Mouse (Mus musculus) ovary, postnatal 36 days (tissue): ENCODE results near the gene Cnih3.

Source experiments
- DNase-seq: peaks from one replicate; pipeline ENCODE4 v3.0.0; 2022; ENCODE audit warnings: low spot score, mixed read lengths

Gene Cnih3

DNA sequence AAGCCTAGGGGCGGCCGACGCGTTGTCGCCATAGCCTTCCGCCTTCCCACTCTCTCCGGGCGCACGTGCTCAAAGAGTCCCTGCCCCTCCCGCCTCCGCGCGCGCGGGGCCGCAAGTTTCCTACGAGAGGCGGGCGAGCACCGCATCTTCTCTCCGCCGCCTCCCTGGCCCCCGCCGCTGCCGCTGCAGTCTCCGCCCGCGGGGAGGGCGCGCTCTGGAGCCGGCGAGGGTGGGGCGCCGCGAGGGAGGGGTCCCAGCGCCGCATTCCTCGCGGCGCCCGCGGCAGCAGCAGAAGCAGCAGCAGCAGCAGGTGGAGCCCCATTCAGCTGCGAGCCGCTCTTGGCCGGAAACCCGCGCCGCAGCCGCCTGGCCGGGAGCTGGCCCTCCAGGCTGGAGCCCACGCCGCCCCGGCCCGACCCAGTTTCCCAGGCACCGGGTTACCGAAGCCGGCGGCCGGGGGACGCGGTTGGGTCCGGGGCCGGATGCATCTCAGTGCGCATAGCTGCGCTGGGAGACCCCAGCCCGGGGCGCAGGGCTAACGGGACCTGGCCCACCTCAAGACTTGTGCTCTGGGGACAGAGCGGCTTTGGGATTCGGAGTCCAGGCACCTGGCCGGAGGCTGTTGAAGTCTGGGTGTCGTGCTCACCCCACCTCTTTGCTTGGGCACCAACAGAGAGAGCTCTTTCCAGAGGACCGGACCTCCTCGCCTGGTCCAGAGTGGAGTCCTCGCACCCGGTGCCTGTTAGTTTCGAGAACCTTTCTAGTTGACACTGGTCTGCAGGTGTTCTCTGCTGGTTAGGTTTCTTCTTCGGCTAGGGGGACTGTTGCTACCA, at the start of gene Cnih3:
TSS of gene Cnih3 (plus strand) at position 262 of the 833 bp plus-strand sequence.
- peak; percentile 51 for DNase-seq

DNA sequence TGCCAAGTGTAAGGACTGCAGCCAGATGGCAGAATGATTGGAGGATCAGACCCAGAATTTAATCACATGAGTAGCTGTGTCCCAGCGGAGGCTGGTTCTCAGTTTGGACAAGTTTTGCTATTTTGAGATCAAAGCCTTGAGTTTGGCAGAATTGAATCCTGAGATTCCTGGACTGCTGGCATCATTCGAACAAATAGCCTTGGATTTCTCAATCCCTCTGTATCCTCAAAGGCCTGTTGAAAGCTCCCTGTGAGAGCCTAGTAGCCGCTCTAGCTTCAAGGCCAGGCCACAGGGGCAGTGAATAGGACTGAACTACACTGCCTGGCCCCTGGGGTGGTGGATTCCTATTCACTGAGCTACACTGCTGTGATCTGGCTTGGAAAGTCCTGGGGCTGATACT, 44.4 kb upstream of the Cnih3 start:
- DNase-seq, result peak; percentile 10

DNA sequence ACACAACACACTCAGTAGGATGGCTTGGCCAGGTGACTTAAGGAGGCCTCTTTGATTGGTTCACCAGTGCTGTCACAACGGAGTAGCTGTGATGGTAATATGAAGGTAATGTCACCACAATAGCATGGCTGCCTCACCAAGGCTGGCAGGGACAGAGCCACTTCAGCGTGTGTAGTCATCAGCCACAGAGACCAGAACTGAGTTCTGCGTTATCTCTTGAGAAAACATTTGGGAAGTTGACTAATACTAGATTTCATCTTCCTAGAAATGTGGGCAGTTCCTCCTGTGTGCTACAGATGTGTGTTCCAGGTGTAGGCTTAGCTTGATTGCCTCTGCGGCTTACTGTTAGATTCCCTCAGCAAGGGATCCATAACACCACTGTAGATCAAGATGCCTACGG, 41.7 kb upstream of the Cnih3 start:
- no peak for DNase-seq

DNA sequence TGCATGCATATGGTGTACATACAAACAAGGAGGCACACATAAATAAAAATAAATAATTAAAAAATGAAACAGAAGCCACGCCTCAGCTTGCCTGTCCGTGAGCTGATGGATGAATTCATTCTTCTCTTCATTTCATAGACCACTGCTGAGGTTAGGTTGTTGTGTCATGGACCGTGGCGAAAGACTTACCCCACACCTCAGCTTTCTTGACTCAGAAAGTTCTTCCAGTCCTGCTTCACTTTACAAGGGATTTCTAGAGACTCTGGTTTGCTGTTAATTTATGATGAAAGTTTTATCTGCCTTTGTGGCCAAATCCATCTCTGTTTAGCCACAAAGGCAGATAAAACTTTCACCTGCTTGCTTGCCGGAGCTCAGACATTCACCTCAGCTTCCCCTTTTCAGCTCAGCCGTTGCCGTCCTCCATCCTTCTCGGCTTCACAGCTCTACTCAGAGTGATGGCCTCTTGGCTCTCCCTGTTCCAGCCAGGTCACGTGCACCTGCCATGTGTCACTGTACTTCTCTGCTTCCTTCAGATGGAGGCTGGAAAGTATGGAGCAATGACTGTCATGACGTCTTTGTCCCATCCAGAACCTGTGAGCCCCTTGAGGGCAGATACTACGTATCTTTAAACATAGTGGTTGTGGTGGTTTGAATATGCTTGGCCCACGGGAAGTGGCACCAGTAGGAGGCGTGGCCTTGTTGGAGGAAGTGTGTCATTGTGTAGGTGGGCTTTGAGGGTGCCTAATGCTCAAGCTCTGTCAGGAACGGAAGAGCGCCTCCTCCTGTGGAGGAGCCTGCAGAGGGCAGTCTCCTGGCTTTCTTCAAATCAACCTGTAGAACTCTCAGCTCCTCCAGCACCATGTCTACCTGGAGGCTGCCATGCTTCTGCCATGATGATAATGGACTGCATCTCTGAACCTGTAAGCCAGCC, 40.0 kb upstream of the Cnih3 start:
- no peak for DNase-seq

DNA sequence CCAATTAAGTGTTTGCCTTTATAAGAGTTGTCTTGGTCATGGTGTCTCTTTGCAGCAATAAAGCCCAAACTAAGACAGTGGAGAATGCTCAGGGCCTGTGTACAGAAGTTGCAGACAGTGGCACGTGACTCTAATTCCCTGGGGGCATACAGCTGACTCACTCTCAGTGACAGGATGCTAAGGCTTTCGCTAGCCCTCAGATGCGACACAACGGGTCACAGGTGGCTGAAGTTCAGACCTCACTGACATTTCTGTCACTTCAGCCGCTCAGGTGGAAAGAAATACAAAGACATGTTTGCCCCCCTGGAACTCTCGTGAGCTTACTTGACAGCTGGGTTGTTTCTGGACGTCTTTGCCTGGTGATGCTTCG, 39.4 kb upstream of the Cnih3 start:
- no peak for DNase-seq

DNA sequence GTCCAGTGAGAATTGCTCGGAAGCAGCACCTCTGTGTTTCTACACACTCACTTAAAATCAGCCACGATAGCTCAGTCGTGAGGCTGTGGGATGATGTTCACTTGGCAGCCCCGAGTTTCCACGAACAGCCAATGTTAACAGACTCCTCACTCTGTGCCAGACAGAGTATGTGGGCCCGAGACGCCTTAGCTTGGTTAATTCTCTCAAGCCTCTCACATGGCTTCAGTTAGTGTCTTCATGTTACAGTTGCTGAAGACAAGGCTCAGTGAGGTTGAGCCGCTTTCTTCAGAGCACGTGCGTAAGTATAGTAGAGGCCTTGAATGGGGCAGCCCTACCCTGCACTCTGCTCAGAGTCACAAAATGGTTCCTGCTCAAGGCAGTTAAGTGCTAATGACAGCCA, 38.1 kb upstream of the Cnih3 start:
- DNase-seq, result no peak

DNA sequence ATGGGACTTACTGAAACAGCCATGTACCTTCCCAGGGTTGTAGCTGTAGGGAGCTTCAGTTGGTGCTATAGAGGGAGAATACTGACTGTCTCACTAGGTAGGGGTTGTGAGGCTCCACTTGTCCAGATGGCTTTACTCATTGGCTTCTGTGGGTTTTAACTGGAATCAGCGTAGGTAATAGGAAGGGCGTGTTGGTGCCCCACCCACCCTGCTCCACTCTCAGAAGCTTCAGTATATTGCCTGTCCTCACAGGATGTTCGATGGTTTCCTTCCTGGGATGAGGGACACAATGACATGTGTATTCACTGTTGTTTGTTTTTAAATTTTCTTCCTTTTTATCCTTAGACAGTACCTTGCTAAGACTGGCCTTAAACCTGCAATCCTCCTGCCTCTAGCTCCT, 37.1 kb upstream of the Cnih3 start:
- no peak for DNase-seq

DNA sequence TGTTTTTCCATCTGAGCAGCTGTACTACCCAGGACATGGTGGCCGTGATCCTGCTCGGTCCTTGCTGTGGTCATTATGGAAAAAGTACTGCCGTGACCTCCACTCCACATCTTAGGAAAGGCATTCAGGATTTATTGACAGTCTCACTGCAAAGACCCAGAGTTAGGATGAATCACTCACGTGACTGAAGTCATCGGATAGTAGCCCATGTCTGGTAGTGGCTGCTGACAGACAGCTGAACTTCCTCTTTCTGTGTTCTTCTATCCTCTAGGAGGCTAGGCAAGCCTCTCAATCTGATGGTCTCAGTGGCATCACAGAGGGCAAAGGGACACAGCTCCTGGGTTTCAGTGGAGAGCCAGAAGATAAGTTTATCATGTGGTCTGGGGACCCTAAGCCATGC, 35.9 kb upstream of the Cnih3 start:
- DNase-seq, result no peak

DNA sequence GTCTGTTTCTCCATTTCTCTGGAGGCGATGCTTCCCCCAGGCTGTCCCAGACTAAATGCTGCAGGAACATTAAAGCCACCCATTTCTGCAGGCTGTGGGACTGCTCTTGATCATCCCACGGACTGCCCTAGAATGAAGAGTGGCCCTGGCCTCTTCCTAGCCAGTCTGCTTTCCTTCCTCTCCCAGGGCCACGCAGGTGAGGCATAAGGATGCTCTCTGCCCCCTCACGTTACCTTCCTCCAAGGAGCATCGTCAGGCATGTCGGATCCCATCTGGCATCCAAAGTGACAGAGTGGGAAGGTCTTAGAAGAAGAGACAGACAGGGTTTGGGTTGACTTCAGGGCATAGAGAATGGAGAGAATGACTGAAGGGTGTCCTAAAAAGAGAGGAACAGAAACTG, 33.0 kb upstream of the Cnih3 start:
- no peak for DNase-seq

DNA sequence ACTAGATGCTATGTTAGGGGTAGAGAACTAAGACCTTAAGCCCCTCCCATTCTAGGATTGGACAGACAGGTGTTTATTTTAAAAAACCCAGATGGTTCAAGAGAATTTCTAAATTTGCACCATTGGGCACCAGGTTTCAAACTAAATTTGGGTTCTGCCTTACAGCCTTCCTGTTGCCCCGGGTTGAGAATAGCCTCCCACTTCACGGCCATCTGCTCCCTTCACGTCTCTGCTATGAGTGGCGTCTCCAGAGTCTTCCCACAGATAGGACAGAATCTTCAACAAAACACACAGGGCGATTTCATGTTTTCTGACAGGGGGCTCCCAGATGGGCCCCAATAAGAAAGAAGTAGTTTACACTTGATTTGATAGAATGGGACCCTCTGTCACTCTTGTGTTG, 31.3 kb upstream of the Cnih3 start:
- DNase-seq, result no peak

DNA sequence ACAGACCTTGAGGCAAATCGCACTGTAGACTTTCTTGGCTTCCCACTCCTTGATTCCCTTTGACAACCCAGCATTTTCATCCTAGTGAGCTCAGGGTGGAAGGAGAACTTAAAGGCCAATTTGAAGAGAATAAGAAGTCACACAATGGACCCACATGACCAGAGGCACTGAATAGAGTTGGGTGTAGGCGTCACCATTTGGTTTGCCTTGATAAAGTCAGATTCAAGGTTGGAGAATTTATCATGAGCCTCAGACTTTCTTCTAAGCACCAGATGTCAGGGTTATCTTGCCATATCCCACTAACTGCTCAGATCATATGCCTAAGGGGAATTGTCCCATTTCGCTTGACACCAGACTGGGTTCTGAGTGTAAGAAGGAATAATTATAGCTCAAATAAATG, 29.3 kb upstream of the Cnih3 start:
- no peak for DNase-seq

DNA sequence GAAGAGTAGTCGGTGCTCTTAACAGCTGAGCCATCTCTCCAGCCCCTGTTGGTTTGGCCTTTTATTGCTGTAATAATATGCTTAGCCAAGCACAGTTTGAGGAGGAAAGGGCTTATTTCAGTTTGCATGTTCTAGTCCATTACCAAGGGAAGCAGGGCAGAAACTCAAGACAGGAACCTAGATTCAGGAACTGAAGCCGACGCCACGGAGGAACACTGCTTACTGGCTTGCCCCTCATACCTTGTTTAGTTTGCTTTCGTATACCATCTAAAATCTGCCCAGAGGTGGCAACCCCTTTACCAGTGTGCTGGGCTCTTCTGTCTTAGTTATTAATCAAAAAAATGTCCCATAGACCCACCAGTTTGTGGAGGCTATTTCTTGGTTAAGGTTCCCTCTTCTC, 25.3 kb upstream of the Cnih3 start:
- no peak for DNase-seq

DNA sequence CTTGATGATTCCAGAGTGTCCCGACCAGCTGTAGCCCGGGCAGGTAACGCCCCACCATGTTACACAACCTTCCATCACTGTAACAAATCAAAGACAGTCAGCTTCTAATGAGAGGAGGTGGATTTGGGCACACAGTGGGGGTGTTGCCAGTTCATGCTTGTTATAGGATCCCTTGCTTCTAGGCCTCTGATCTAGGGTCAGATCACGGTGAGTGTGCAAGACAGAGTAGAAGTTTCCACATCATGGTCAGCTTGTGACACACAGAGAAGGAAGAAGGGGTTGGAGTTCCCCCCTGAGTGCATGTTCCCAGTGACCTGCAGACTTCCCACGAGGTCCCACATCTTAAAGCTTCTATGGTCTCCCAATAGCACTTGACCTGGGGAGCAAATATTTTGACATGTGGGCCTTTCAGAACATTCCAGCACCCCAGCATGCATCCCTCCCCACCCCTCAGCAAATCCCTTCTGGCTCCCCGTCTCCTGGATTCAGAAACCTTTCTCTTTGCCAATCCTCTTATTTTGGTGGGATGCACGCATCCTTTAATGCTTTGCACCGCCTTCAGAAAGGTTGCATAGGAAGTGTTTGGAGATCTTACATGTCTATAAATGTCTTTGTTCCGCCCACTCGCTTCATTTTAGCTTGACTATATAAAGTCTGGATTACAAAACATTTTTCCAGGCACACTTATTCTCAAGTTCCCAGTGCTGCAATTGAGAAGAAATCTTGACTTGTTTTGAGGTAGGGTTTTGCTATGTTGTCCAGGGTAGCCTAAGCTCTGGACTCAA, 24.6 kb upstream of the Cnih3 start:
- DNase-seq, result no peak

DNA sequence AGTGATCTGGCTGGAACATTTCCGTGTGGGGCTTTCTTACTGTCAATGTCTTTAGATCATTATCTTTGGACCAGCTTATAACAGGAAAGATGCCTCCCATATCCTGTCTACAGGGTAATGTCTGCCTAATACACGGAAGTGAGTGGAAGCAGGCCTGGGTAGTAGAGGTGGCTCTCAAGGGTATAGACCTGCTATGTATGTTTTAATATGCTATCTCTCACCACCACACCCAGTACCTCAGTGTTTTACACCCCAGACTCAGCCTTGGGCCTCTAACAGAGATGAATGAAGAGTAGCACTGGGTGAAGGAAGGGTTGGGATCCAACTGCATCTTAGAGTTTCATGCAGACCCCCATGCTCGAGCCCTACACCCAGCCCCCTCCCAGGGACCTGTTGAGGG, 23.3 kb upstream of the Cnih3 start:
- DNase-seq, result no peak

DNA sequence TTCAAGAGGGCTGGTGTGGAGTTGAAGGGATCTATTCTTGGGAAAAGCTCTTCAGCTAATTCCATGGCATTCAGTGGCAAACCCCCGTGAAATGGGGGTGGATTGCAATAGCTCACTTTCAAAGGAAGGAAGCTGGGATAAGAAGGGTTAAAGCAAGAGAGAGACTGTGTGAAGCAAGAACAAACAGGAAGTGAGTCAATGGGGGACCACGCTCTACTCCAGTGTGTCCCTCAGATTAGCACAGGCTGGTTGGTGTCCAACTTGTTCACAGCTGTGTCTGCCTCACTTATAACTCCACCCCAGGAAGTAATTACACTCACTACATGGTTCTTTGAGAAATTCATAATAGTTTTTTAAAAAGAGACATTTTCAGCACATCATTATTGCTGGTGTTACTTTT, 19.8 kb upstream of the Cnih3 start:
- DNase-seq, result no peak

DNA sequence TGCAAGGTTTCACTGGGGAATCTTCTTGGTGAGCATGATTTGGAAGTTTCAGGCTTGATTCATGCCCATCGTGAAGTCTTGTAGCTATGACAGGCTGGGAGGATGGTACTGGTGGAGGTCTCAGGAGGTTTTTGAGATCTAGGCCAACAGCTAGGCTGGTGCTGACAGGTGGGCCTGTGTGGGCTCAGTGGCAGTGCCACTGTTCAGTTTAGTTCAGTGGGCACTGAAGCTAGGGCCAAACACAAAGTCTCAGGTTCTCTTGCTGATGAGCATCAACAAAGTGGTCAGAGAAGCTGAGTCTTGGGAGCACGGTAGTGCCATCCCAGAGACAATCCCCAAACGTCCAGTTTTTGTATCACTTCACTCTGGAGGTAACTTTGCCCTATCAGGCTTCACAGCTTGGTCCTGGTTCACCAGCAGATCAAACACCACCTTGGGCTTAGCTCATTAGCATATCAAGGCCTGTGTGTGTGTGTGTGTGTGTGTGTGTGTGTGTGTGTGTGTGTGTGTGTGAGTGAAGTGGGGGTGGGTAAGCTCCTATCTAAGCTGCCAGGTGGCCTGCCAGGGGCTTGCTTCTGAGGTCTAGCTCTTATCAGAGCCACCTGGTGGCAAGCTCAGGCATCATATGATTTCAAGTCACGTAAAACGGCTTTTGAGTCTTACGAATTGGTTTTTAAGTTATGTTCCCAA, 18.0 kb upstream of the Cnih3 start:
- DNase-seq, result no peak

DNA sequence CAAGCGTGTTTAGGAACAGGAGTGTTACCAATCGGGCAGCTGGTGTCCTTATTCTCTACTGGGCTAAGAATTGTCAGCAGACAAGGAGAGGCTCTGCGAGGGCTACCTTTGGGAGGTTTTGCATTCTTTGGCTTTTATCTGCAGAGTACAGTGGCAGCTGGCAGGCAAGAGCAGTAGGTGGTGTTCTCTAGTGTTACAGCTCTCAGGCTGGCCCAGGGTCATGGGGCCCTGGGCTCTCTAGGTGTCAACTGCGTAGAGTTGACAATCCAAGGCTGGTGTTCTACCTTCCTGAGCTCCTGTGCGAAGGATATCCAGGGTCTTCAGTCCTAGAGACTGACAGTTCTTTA, 17.4 kb upstream of the Cnih3 start:
- DNase-seq, result no peak

DNA sequence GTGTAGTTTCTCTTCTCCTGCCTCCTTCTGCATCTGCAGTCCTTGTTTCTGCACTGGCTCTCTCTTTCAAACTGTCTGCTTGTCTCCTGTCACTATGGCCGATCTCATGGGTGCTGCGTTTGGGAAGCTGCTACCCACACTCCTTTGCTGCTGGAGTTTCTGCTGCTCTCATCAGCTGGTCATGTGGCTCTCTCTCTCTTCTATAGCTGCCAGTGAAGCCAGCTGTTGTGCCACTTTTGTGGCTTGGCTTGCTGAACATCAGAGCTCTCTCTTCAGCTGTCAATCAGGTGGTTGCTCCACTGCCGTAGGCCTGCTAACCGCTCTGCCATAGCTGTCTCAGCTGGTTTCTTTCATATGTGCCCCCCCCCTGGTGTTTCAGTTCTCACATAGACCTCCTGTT, 17.0 kb upstream of the Cnih3 start:
- DNase-seq, result no peak

DNA sequence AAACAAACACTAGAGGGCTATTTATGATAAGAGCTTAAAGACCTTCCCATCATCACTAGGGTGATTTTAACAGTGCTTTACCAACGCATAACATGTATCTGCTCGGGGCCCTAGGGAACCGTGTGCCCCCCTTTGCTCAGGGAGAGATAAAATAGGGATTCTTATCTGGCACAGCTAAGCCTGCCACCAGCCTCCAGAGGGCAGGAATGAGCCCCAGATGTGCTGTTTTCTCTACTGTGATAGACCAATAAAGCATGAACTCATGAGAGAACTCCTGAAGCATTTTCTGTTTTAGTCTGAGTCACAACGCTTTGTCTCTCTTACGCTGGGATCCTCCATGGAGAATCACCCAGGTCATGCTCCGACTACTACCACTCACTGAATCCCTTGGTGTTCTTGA, 15.6 kb upstream of the Cnih3 start:
- no peak for DNase-seq

DNA sequence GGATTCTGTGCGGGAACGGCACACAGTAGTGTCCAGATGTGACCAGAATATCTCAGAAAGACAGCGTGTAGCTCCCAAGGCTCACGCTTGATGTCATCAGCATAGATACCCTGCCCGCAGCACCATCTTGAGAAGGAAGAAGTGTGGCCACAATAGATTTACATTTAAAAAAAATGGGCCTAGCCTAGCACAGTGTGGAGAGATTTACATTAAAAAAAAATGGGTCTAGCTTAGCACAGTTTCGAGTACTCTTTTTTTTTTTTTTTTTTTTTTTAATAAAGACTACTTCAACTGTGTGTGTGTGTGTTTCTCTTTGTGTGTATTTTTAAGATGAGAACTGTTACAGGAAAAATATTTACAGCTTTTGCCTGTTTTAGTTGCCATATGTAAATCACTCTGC, 13.3 kb upstream of the Cnih3 start:
- no peak for DNase-seq

DNA sequence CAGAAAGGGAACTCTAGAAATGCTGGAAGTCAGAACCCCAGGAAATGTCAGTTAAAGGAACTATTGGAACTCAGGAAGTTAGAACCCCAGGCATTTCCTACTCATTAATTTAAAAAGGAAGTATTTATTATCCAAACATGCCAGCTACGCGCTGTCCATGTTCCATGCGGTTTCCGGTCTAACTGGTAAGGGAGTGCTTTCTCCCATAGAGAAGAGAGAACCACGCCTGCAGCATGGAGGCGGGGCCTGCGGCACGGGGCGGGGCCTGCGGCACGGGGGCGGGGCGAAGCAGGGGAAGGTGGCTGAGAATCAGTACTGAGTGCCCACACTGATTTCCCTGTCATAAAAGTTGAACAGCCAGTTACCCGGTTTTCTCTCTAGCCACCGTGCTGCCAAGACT, 6.9 kb upstream of the Cnih3 start:
- DNase-seq, result peak; percentile 18

DNA sequence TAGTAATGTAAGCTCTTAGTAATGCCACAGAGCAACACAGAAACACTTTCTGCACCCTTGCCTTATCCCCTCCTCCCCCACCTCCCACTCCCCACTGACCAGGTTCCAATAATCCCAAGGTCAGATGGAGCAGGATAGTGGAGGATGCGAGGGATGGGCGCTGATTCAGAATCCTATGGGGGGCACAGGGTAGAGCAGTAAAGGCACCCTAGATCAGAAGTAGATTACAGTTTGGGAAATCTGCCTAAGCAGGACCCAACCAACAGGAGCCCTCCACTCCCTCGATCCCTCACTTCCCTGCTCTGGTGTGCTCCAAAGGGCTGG, 423 bp upstream of the Cnih3 start:
- no peak for DNase-seq
